Mouse (Mus musculus) heart, postnatal 10 days (tissue): ENCODE data around the gene Erbb2. TPM values are rescaled to one million over a fixed set of nuclear protein-coding genes. Genes with fewer than 3 reads are reported as not detected.

Source experiments
- DNase-seq, 2 experiments: peaks; one replicate each; pipeline ENCODE4 v3.0.0; 2021
- intact Hi-C: fragments of 180-260 bp; cut with DNase I; formaldehyde crosslinking; loops from one replicate; pipeline ENCODE4 v1.15.1; 2025
- total RNA-seq, 2 experiments: library from RNA; stranded (reverse); gene quantifications; 2 replicates each; pipeline ENCODE4 v1.2.3; 2021

Gene Erbb2
- total RNA-seq, 2 experiments from 2014 or later = 12.7 to 19.3 TPM

- no peak for DNase-seq
- intact Hi-C loops = no loop called here
These were observed 63.6 kb downstream of the Erbb2 start for GRCm38 (mm10) chr11:98475630-98476433.

- no peak for DNase-seq
- intact Hi-C loops = no loop called here
These were observed 64.2 kb downstream of the Erbb2 start for GRCm38 (mm10) chr11:98476434-98476807.

GRCm38 (mm10) chr11:98477011-98477701, 64.9 kb downstream of the Erbb2 start:
- intact Hi-C loops = no loop called here
- no peak for DNase-seq

GRCm38 (mm10) chr11:98479026-98479939, 67.0 kb downstream of the Erbb2 start:
- no peak for DNase-seq
- intact Hi-C loops = no loop called here

- intact Hi-C loops = no loop called here
- DNase-seq = no peak
These were observed 67.7 kb downstream of the Erbb2 start for GRCm38 (mm10) chr11:98479940-98480497.

- DNase-seq = no peak
- intact Hi-C loops = no loop called here
These were observed 69.0 kb downstream of the Erbb2 start for GRCm38 (mm10) chr11:98481231-98481630.

- intact Hi-C loops = no loop called here
- no peak for DNase-seq
These were observed 69.8 kb downstream of the Erbb2 start for GRCm38 (mm10) chr11:98482067-98482466.

- no peak for DNase-seq
- intact Hi-C loops = no loop called here
These were observed 73.5 kb downstream of the Erbb2 start for GRCm38 (mm10) chr11:98485749-98486148.

Other genes starting within 250 kb of the Erbb2 start
- gene Med1, start 219.2 kb upstream of the Erbb2 start, total RNA-seq = 10 to 100 TPM; 45.9 to 46.5 TPM
- 10 to 100 TPM; 31.6 to 32.7 TPM for gene Cdk12, start 209.4 kb upstream of the Erbb2 start, total RNA-seq
- gene Neurod2, start 82.8 kb upstream of the Erbb2 start, total RNA-seq = not detected
- gene Ppp1r1b, start 64.1 kb upstream of the Erbb2 start, total RNA-seq = 1 to 10 TPM; 2.7 to 4.0 TPM
- gene Stard3, start 54.1 kb upstream of the Erbb2 start, total RNA-seq = 10 to 100 TPM; 23.9 to 24.5 TPM
- gene Tcap, start 28.7 kb upstream of the Erbb2 start, total RNA-seq = 100 to 1,000 TPM; 469 to 500 TPM
- gene Pnmt, start 26.0 kb upstream of the Erbb2 start, total RNA-seq = under 1 TPM in 1 of 2 experiments, not detected in 1; 0.31 TPM
- 10 to 100 TPM; 14.5 to 17.8 TPM for gene Pgap3, start 12.0 kb upstream of the Erbb2 start, total RNA-seq
- gene Mien1, start 26.5 kb downstream of the Erbb2 start, total RNA-seq = 10 to 100 TPM; 48.9 to 52.1 TPM
- not detected for gene Grb7, start 33.9 kb downstream of the Erbb2 start, total RNA-seq
- under 1 TPM; 0.84 to 0.98 TPM for gene Ikzf3, start 133.6 kb downstream of the Erbb2 start, total RNA-seq
- not detected for gene Zpbp2, start 138.6 kb downstream of the Erbb2 start, total RNA-seq
- 10 to 100 TPM; 46.6 to 48.9 TPM for gene Ormdl3, start 174.9 kb downstream of the Erbb2 start, total RNA-seq
- gene Lrrc3c, start 185.8 kb downstream of the Erbb2 start, total RNA-seq = not detected
- gene Gm12355, start 213.2 kb downstream of the Erbb2 start, total RNA-seq = 10 to 100 TPM; 15.6 to 18.0 TPM
- gene Gsdma3, start 213.9 kb downstream of the Erbb2 start, total RNA-seq = 1 to 10 TPM; 4.0 to 5.3 TPM
- gene Gsdma2, start 234.3 kb downstream of the Erbb2 start, total RNA-seq = under 1 TPM; 0.24 to 0.30 TPM